Mouse (Mus musculus): ENCODE measurements around the gene Spsb1. TPM values are rescaled to one million over a fixed set of nuclear protein-coding genes. Genes with fewer than 3 reads are reported as not detected.

Gene Spsb1
- 17.0 and 20.6 TPM in 2 replicates for polyA plus RNA-seq (2015; fragmentation: Nextera tagmentation; extraction: Ambion mirVana)

GRCm38 (mm10) chr4:149954893-149955439 is at the start of gene Spsb1:
Spsb1 (minus strand) TSS chr4:149955043.
- peak within 1 kb of the TSS; percentile 88 for H3K27ac ChIP-seq (ENCODE audit: low read length)
- peak within 1 kb of the TSS; percentile 82 for H3K9ac ChIP-seq (ENCODE audit: low read depth, low read length)
- 0 out of 2 replicates have a peak, but pooled peaks cover 2% of the 10 kb centered on the region for H3K36me3 ChIP-seq (ENCODE audit: control insufficient read depth, insufficient read depth, low read length)
- no peaks in the 10 kb centered on the region; the same call in 1 of the 2 replicates for H3K27me3 ChIP-seq (replicated peaks; ENCODE audit: control insufficient read depth, insufficient read depth, low read length)
- WGBS = under 1% methylated on average over 50 of the region's 51 CpGs
- no peaks in the 10 kb centered on the region for H3K9me3 ChIP-seq (ENCODE audit: control insufficient read depth, low read length)
- peak within 1 kb of the TSS; percentile 79 for H3K4me3 ChIP-seq (ENCODE audit: low read length)
- ATAC-seq = peak; percentile 90
- H3K4me2 ChIP-seq (ENCODE audit: low read depth, low read length) = peak within 1 kb of the TSS; percentile 97
- H3K4me1 ChIP-seq (ENCODE audit: control insufficient read depth, insufficient read depth, low read length) = peaks cover 24% of the 10 kb centered on the region; the same call in 1 of the 2 replicates

- ATAC-seq = no peak
- H3K4me3 ChIP-seq (ENCODE audit: low read length) = no peak overlapping the region
Observed at GRCm38 (mm10) chr4:150003641-150004040, 48.8 kb upstream of the Spsb1 start.

GRCm38 (mm10) chr4:150003021-150003580 is 48.3 kb upstream of the Spsb1 start:
- H3K4me1 ChIP-seq (ENCODE audit: control insufficient read depth, insufficient read depth, low read length) = peaks cover 63% of the 10 kb centered on the region
- H3K9me3 ChIP-seq (ENCODE audit: control insufficient read depth, low read length) = no peaks in the 10 kb centered on the region

More at GRCm38 (mm10) chr4:150003641-150004040, 48.8 kb upstream of the Spsb1 start:
- Histone ChIP-seq H3K36me3 (ENCODE audit: control insufficient read depth, insufficient read depth, low read length) (no peaks in the 10 kb centered on the region), H3K4me1 (ENCODE audit: control insufficient read depth, insufficient read depth, low read length) (peaks cover 60% of the 10 kb centered on the region), H3K27ac (ENCODE audit: low read length) (peak overlapping the region; percentile 66), H3K9ac (ENCODE audit: low read depth, low read length) (no peak overlapping the region), H3K9me3 (ENCODE audit: control insufficient read depth, low read length) (no peaks in the 10 kb centered on the region), H3K27me3 (replicated peaks; ENCODE audit: control insufficient read depth, insufficient read depth, low read length) (no peaks in the 10 kb centered on the region), H3K4me2 (ENCODE audit: low read depth, low read length) (no peak overlapping the region)
- WGBS = 60% methylated on average over 4 of the region's 4 CpGs

GRCm38 (mm10) chr4:150002021-150002528 is 47.2 kb upstream of the Spsb1 start:
- Histone ChIP-seq H3K36me3 (ENCODE audit: control insufficient read depth, insufficient read depth, low read length) (no peaks in the 10 kb centered on the region), H3K9me3 (ENCODE audit: control insufficient read depth, low read length) (no peaks in the 10 kb centered on the region), H3K4me3 (ENCODE audit: low read length) (peak overlapping the region; percentile 39), H3K27me3 (replicated peaks; ENCODE audit: control insufficient read depth, insufficient read depth, low read length) (no peaks in the 10 kb centered on the region), H3K9ac (ENCODE audit: low read depth, low read length) (peak overlapping the region; percentile 58), H3K4me2 (ENCODE audit: low read depth, low read length) (peak overlapping the region; percentile 39), H3K4me1 (ENCODE audit: control insufficient read depth, insufficient read depth, low read length) (peaks cover 60% of the 10 kb centered on the region), H3K27ac (ENCODE audit: low read length) (peak overlapping the region; percentile 79)
- ATAC-seq = peak; percentile 36
- 34% methylated on average over 12 of the region's 12 CpGs for WGBS

More at GRCm38 (mm10) chr4:150003021-150003580, 48.3 kb upstream of the Spsb1 start:
- H3K9ac ChIP-seq (ENCODE audit: low read depth, low read length) = peak overlapping the region; percentile 58
- WGBS = 15% methylated on average over 7 of the region's 7 CpGs
- ATAC-seq = peak; percentile 53
- H3K36me3 ChIP-seq (ENCODE audit: control insufficient read depth, insufficient read depth, low read length) = no peaks in the 10 kb centered on the region
- no peaks in the 10 kb centered on the region for H3K27me3 ChIP-seq (replicated peaks; ENCODE audit: control insufficient read depth, insufficient read depth, low read length)
- H3K4me3 ChIP-seq (ENCODE audit: low read length) = peak overlapping the region; percentile 39
- H3K27ac ChIP-seq (ENCODE audit: low read length) = peak overlapping the region; percentile 79
- peak overlapping the region; percentile 39 for H3K4me2 ChIP-seq (ENCODE audit: low read depth, low read length)

GRCm38 (mm10) chr4:150001221-150001860 is 46.5 kb upstream of the Spsb1 start:
- H3K36me3 ChIP-seq (ENCODE audit: control insufficient read depth, insufficient read depth, low read length) = no peaks in the 10 kb centered on the region
- H3K27ac ChIP-seq (ENCODE audit: low read length) = peak overlapping the region; percentile 79
- H3K9me3 ChIP-seq (ENCODE audit: control insufficient read depth, low read length) = no peaks in the 10 kb centered on the region
- no peak for ATAC-seq
- WGBS = 50% methylated on average over 10 of the region's 10 CpGs
- H3K4me1 ChIP-seq (ENCODE audit: control insufficient read depth, insufficient read depth, low read length) = peaks cover 56% of the 10 kb centered on the region
- H3K9ac ChIP-seq (ENCODE audit: low read depth, low read length) = peak overlapping the region; percentile 58
- H3K27me3 ChIP-seq (replicated peaks; ENCODE audit: control insufficient read depth, insufficient read depth, low read length) = no peaks in the 10 kb centered on the region
- peak overlapping the region; percentile 39 for H3K4me3 ChIP-seq (ENCODE audit: low read length)
- H3K4me2 ChIP-seq (ENCODE audit: low read depth, low read length) = peak overlapping the region; percentile 39

GRCm38 (mm10) chr4:149999931-150000555 is 45.2 kb upstream of the Spsb1 start:
- 82% methylated on average over 15 of the region's 15 CpGs for WGBS
- no peaks in the 10 kb centered on the region for H3K9me3 ChIP-seq (ENCODE audit: control insufficient read depth, low read length)
- peak overlapping the region; percentile 58; the same call in 1 of the 2 replicates for H3K9ac ChIP-seq (ENCODE audit: low read depth, low read length)
- H3K4me2 ChIP-seq (ENCODE audit: low read depth, low read length) = peak overlapping the region; percentile 39
- H3K4me1 ChIP-seq (ENCODE audit: control insufficient read depth, insufficient read depth, low read length) = peaks cover 60% of the 10 kb centered on the region
- peak overlapping the region; percentile 79 for H3K27ac ChIP-seq (ENCODE audit: low read length)
- peak; percentile 9; the same call in 1 of the 2 replicates for ATAC-seq
- H3K36me3 ChIP-seq (ENCODE audit: control insufficient read depth, insufficient read depth, low read length) = no peaks in the 10 kb centered on the region
- no peaks in the 10 kb centered on the region for H3K27me3 ChIP-seq (replicated peaks; ENCODE audit: control insufficient read depth, insufficient read depth, low read length)
- peak overlapping the region; percentile 39; the same call in 1 of the 2 replicates for H3K4me3 ChIP-seq (ENCODE audit: low read length)

- H3K4me3 ChIP-seq (ENCODE audit: low read length) = no peak overlapping the region
- H3K27ac ChIP-seq (ENCODE audit: low read length) = peak overlapping the region; percentile 79; the same call in 1 of the 2 replicates
- no peak for ATAC-seq
- H3K9ac ChIP-seq (ENCODE audit: low read depth, low read length) = no peak overlapping the region
- no peaks in the 10 kb centered on the region for H3K9me3 ChIP-seq (ENCODE audit: control insufficient read depth, low read length)
- H3K4me2 ChIP-seq (ENCODE audit: low read depth, low read length) = peak overlapping the region; percentile 39; the same call in 1 of the 2 replicates
- H3K4me1 ChIP-seq (ENCODE audit: control insufficient read depth, insufficient read depth, low read length) = peaks cover 60% of the 10 kb centered on the region
- no peaks in the 10 kb centered on the region for H3K27me3 ChIP-seq (replicated peaks; ENCODE audit: control insufficient read depth, insufficient read depth, low read length)
- H3K36me3 ChIP-seq (ENCODE audit: control insufficient read depth, insufficient read depth, low read length) = no peaks in the 10 kb centered on the region
- 83% methylated on average over 9 of the region's 9 CpGs for WGBS
Observed at GRCm38 (mm10) chr4:149999510-149999900, 44.7 kb upstream of the Spsb1 start.

GRCm38 (mm10) chr4:149998786-149999509 is 44.1 kb upstream of the Spsb1 start:
- Histone ChIP-seq H3K4me1 (ENCODE audit: control insufficient read depth, insufficient read depth, low read length) (peaks cover 56% of the 10 kb centered on the region), H3K4me3 (ENCODE audit: low read length) (no peak overlapping the region), H3K36me3 (ENCODE audit: control insufficient read depth, insufficient read depth, low read length) (no peaks in the 10 kb centered on the region), H3K4me2 (ENCODE audit: low read depth, low read length) (no peak overlapping the region), H3K27ac (ENCODE audit: low read length) (no peak overlapping the region), H3K27me3 (replicated peaks; ENCODE audit: control insufficient read depth, insufficient read depth, low read length) (no peaks in the 10 kb centered on the region), H3K9me3 (ENCODE audit: control insufficient read depth, low read length) (no peaks in the 10 kb centered on the region), H3K9ac (ENCODE audit: low read depth, low read length) (no peak overlapping the region)
- 80% methylated on average over 14 of the region's 14 CpGs for WGBS
- ATAC-seq = no peak

Measured in intestine, embryonic 16.5 days (tissue).